Mouse (Mus musculus): ENCODE measurements at regions not wholly inside any gene's neighbourhood (a gene's known extent, or its start where the extent isn't known, plus 50 kb on each side); places are given as distances from the start of the nearest gene placed in this dataset.

GRCm38 (mm10) chr8:93441936-93442335 is 62.4 kb upstream of the Ces1h start:
- TF ChIP-seq POLR2A (IDR thresholded peaks at IDR 0.05; ENCODE audit: extremely low read depth, insufficient read depth, low read length) (no peak), CTCF (IDR thresholded peaks at IDR 0.05; ENCODE audit: extremely low read depth, insufficient read depth, low read length) (no peak)

Data from cortical plate, adult 2 months (tissue).